Mouse (Mus musculus) activated CD4-positive, CD25-positive, alpha-beta regulatory T cell, adult 9 weeks (primary cell): Measurements from ENCODE around the gene Mup22. TPM values are rescaled to one million over a fixed set of nuclear protein-coding genes. Genes with fewer than 3 reads are reported as not detected.

Source experiments
- polyA plus RNA-seq: library from polyadenylated mRNA; unstranded; fragments of 100-300 nt; shearing (Covaris generic); gene quantifications from one replicate; pipeline ENCODE4 v1.2.1, GENCODE M21; 2017

Mup22 gene
- polyA plus RNA-seq, result not detected

GRCm38 (mm10) chr4:60821363-60821762 lies at the start of gene Mup22:
Mup22 (minus strand) TSS chr4:60821463.

Other genes starting within 250 kb of the Mup22 start
- not detected for gene Mup10, start 239.3 kb downstream of the Mup22 start, polyA plus RNA-seq
- gene Mup11, start 159.1 kb downstream of the Mup22 start, polyA plus RNA-seq, result not detected
- gene Mup12, start 80.1 kb downstream of the Mup22 start, polyA plus RNA-seq, result not detected